Mouse (Mus musculus) forebrain, embryonic 11.5 days (tissue): ENCODE data around the gene Rc3h1. TPM values are rescaled to one million over a fixed set of nuclear protein-coding genes. Genes with fewer than 3 reads are reported as not detected.
"Not testable (repeated sequence)": the region's sequence is repeated elsewhere in the genome, so short reads cannot be mapped to it uniquely, and the experiment has no call there.

Experiments used
- ATAC-seq: fragments of 200-750 bp; cut with Nextera tagmentation; replicated peaks from 2 replicates; pipeline ENCODE4 v1.8.0; 2017; ENCODE audit warnings: moderate TSS enrichment; ENCODE audit not compliant: low FRiP score
- DNase-seq: peaks from one replicate; pipeline ENCODE4 v3.0.0-alpha.2; 2017; ENCODE audit warnings: low spot score
- H3K27ac ChIP-seq: fragments of 300-500 bp; sonication (generic); 2 replicates; pipeline ENCODE4 v1.5.1; 2014; ENCODE audit warnings: low read depth, low read length
- H3K27me3 ChIP-seq: fragments of 300-500 bp; sonication (generic); 2 replicates; pipeline ENCODE4 v1.6.1; 2014; ENCODE audit warnings: mild to moderate bottlenecking, low read length, mixed read lengths; ENCODE audit not compliant: control insufficient read depth, insufficient read depth
- H3K36me3 ChIP-seq: fragments of 300-500 bp; sonication (generic); 2 replicates; pipeline ENCODE4 v1.6.1; 2014; ENCODE audit warnings: mild to moderate bottlenecking, low read length, moderate library complexity, mixed read lengths; ENCODE audit not compliant: control insufficient read depth, insufficient read depth
- H3K4me1 ChIP-seq: fragments of 300-500 bp; sonication (generic); replicated peaks from 2 replicates; pipeline ENCODE4 v1.6.1; 2014; ENCODE audit warnings: low read length, mixed read lengths; ENCODE audit not compliant: control insufficient read depth, insufficient read depth
- H3K4me2 ChIP-seq: fragments of 300-500 bp; sonication (generic); 2 replicates; pipeline ENCODE4 v1.6.1; 2014; ENCODE audit warnings: low read depth, mild to moderate bottlenecking, low read length, moderate library complexity, mixed read lengths; ENCODE audit not compliant: severe bottlenecking
- H3K4me3 ChIP-seq: fragments of 300-500 bp; sonication (generic); 2 replicates; pipeline ENCODE4 v1.5.1; 2014; ENCODE audit warnings: low read depth, low read length
- H3K9ac ChIP-seq: fragments of 300-500 bp; sonication (generic); 2 replicates; pipeline ENCODE4 v1.6.1; 2014; ENCODE audit warnings: low read length
- H3K9me3 ChIP-seq: fragments of 300-500 bp; sonication (generic); 2 replicates; pipeline ENCODE4 v1.6.1; 2016; ENCODE audit warnings: low read length, mixed read lengths; ENCODE audit not compliant: control insufficient read depth
- WGBS: fragments of 180-500 bp; shearing (Covaris S2); extraction: QIAGEN DNeasy Blood & Tissue Kit; methylation state at CpG from one replicate; pipeline ENCODE4 v1.1.7; 2014; 5-methylcytosine and 5-hydroxymethylcytosine counted together
- polyA plus RNA-seq: library from polyadenylated mRNA; unstranded; fragments of >200 nt; fragmentation: Nextera tagmentation; extraction: Ambion mirVana; gene quantifications from 2 replicates; pipeline ENCODE4 v1.2.1, GENCODE M21; 2014

Gene Rc3h1
- polyA plus RNA-seq, 1 experiment from 2014 or later, result 9.0 TPM

- not testable (repeated sequence) for H3K36me3 ChIP-seq, H3K27me3 ChIP-seq, H3K4me3 ChIP-seq, ATAC-seq, H3K4me1 ChIP-seq, H3K9me3 ChIP-seq, DNase-seq, H3K9ac ChIP-seq, H3K27ac ChIP-seq, H3K4me2 ChIP-seq
- WGBS, result 75% methylated on average over 1 of the region's 1 CpGs
Observed at GRCm38 (mm10) chr1:160881378-160881777, 24.8 kb upstream of the Rc3h1 start.

GRCm38 (mm10) chr1:160881968-160882367, 24.2 kb upstream of the Rc3h1 start:
- DNase-seq, result no peak
- 66% methylated on average over 3 of the region's 3 CpGs for WGBS
- Histone ChIP-seq H3K9ac (no peak overlapping the region), H3K27ac (no peak overlapping the region), H3K27me3 (no peaks in the 10 kb centered on the region), H3K4me2 (no peak overlapping the region), H3K4me1 (no peaks in the 10 kb centered on the region), H3K4me3 (no peak overlapping the region), H3K36me3 (no peaks in the 10 kb centered on the region), H3K9me3 (no peaks in the 10 kb centered on the region)
- no peak for ATAC-seq

DNA sequence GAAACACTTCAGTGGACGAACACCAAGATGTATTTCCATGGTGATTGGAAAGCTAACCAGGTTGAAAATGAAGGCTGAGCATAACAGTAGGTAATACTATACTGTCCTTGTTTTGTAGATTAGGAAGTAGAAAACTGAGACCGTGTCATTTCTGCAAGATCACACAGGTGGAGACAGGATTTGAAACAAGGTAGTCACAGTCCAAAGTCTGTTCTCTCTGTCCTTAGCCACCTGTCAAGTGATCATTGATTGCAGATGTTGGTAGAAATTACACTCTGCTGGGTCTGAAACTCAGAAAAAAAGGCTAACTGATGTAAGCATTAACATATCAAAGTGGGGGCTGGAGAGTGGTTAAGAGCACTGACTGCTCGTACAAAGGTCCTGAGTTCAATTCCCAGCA, 21.9 kb upstream of the Rc3h1 start:
- no peak overlapping the region for H3K9ac ChIP-seq
- H3K27ac ChIP-seq, result no peak overlapping the region
- 84% methylated on average over 3 of the region's 3 CpGs for WGBS
- no peaks in the 10 kb centered on the region for H3K9me3 ChIP-seq
- DNase-seq (no peak), ATAC-seq (no peak)
- no peaks in the 10 kb centered on the region for H3K27me3 ChIP-seq
- H3K4me2 ChIP-seq, result no peak overlapping the region
- H3K36me3 ChIP-seq, result no peaks in the 10 kb centered on the region
- H3K4me1 ChIP-seq, result no peaks in the 10 kb centered on the region
- no peak overlapping the region for H3K4me3 ChIP-seq

DNA sequence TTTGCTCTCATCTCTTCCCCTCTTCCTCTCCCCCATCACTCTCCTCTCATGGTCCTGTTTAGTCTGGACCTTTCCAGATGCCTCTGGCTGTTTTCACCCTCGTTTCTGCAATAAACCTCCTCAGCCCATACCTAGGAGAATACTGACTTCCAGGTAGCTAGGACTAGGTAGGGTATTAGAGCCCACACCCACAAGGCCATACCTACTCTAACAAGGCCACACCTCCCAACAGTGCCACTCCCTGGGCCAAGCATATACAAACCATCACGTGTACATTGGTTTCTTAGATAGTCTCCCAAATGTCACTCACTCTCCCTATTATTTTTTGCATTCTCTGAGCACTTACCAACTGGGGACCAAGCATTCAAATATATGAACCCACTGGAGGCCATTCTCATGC, 21.2 kb upstream of the Rc3h1 start:
- no peaks in the 10 kb centered on the region for H3K27me3 ChIP-seq
- no peaks in the 10 kb centered on the region for H3K9me3 ChIP-seq
- no peak overlapping the region for H3K27ac ChIP-seq
- no peaks in the 10 kb centered on the region for H3K36me3 ChIP-seq
- 77% methylated on average over 2 of the region's 2 CpGs for WGBS
- no peaks in the 10 kb centered on the region for H3K4me1 ChIP-seq
- ATAC-seq, result no peak
- H3K9ac ChIP-seq, result no peak overlapping the region
- H3K4me3 ChIP-seq, result no peak overlapping the region
- H3K4me2 ChIP-seq, result no peak overlapping the region
- no peak for DNase-seq

DNA sequence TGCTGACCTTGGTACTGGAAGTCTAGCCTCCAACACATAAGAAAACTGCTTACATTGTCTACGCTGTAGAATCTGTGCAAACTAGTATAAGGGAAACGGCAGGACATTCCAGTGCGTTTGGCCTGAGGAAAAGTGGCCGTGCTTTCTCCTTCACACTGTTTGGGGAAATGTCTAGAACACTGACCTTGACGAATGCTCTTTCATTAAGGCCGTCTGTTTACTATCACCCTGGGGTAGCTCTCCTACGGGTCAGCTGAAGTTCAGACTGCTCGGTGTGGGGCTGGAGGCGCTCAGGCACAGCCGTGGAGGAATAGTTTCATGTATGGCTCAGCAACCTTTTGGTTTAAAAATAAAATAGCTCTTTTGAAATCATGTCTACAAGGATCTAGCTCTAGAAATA, 6.5 kb upstream of the Rc3h1 start:
- Histone ChIP-seq H3K4me1 (no peaks in the 10 kb centered on the region), H3K9ac (no peak overlapping the region), H3K27me3 (no peaks in the 10 kb centered on the region), H3K4me2 (no peak overlapping the region), H3K4me3 (no peak overlapping the region), H3K27ac (no peak overlapping the region), H3K36me3 (no peaks in the 10 kb centered on the region), H3K9me3 (no peaks in the 10 kb centered on the region)
- WGBS, result 77% methylated on average over 10 of the region's 10 CpGs
- no peak for DNase-seq
- no peak for ATAC-seq

DNA sequence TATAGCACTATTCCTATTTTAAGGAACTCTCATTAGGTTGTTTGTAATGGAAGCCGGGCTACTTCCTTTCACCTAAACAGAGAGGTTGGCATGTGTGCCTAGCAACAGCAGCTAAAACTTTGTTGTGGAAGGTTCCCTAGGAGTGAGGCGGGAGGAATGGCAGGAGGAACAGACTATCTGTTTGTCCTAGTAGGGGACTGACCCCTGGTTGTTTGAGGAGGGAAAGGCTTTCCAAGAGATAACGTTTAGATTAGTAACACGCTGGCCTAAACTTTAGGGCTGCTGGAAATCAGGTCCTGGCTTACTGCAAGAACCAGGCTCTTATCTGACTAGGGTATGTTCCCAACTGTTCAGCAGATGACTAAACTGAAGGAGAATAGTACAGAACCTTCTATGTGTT, 2.2 kb upstream of the Rc3h1 start:
- WGBS, result 70% methylated on average over 4 of the region's 4 CpGs
- H3K9ac ChIP-seq, result no peak overlapping the region
- H3K9me3 ChIP-seq, result no peaks in the 10 kb centered on the region
- H3K4me2 ChIP-seq, result no peak overlapping the region
- DNase-seq (no peak), ATAC-seq (no peak)
- H3K4me3 ChIP-seq, result no peak overlapping the region
- peaks cover 1% of the 10 kb centered on the region; the same call in 1 of the 2 replicates for H3K4me1 ChIP-seq
- no peaks in the 10 kb centered on the region for H3K36me3 ChIP-seq
- H3K27ac ChIP-seq, result no peak overlapping the region
- H3K27me3 ChIP-seq, result no peaks in the 10 kb centered on the region

- under 1% methylated on average over 57 of the region's 67 CpGs for WGBS
- DNase-seq, result peak; percentile 52
- H3K36me3 ChIP-seq, result no peaks in the 10 kb centered on the region
- ATAC-seq, result peak; percentile 82
- peak overlapping the region; percentile 94 for H3K9ac ChIP-seq
- H3K27me3 ChIP-seq, result no peaks in the 10 kb centered on the region
- peak overlapping the region; percentile 93 for H3K4me3 ChIP-seq
- peaks cover 1% of the 10 kb centered on the region; the same call in 1 of the 2 replicates for H3K4me1 ChIP-seq
- peak overlapping the region; percentile 73 for H3K27ac ChIP-seq
- H3K4me2 ChIP-seq, result peak overlapping the region; percentile 79
- H3K9me3 ChIP-seq, result no peaks in the 10 kb centered on the region
Observed at GRCm38 (mm10) chr1:160906558-160907481, 602 bp downstream of the Rc3h1 start.

GRCm38 (mm10) chr1:160910176-160910575, 4.0 kb downstream of the Rc3h1 start:
- 86% methylated on average over 1 of the region's 1 CpGs for WGBS
- H3K27ac ChIP-seq, result no peak overlapping the region
- H3K27me3 ChIP-seq, result no peaks in the 10 kb centered on the region
- no peaks in the 10 kb centered on the region for H3K36me3 ChIP-seq
- H3K9me3 ChIP-seq, result no peaks in the 10 kb centered on the region
- peaks cover 1% of the 10 kb centered on the region; the same call in 1 of the 2 replicates for H3K4me1 ChIP-seq
- no peak for ATAC-seq
- DNase-seq, result no peak
- no peak overlapping the region for H3K9ac ChIP-seq
- H3K4me2 ChIP-seq, result no peak overlapping the region
- no peak overlapping the region for H3K4me3 ChIP-seq

DNA sequence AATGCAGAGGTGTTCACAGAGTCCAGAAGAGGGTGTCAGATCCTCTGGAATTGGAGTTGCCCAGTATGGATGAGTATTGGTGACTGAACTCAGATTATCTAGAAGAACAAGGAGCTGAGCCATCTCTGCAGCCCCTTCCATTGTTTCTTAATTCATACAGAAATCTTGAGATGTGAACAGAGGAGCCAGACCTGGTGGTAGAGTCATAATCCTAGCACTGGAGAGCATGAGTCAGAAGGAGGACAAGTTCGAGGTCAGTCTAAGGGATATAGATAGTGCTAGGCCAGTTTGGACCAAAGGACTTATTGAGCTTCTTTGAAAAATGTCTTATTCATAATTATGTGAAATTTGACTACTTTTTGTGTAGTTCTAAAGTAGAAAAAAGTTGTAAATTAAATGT, 4.6 kb downstream of the Rc3h1 start:
- H3K9me3 ChIP-seq, result no peaks in the 10 kb centered on the region
- no peak overlapping the region for H3K27ac ChIP-seq
- 100% methylated on average over 1 of the region's 1 CpGs for WGBS
- H3K27me3 ChIP-seq, result no peaks in the 10 kb centered on the region
- no peak overlapping the region for H3K9ac ChIP-seq
- no peak overlapping the region for H3K4me2 ChIP-seq
- no peaks in the 10 kb centered on the region for H3K36me3 ChIP-seq
- no peak for DNase-seq
- H3K4me1 ChIP-seq, result peaks cover 1% of the 10 kb centered on the region; the same call in 1 of the 2 replicates
- no peak for ATAC-seq
- no peak overlapping the region for H3K4me3 ChIP-seq
